Mouse (Mus musculus): ENCODE results near the gene Gm28047.
"Not testable (repeated sequence)": the region's sequence is repeated elsewhere in the genome, so short reads cannot be mapped to it uniquely, and the experiment has no call there.

Gm28047 gene

DNA sequence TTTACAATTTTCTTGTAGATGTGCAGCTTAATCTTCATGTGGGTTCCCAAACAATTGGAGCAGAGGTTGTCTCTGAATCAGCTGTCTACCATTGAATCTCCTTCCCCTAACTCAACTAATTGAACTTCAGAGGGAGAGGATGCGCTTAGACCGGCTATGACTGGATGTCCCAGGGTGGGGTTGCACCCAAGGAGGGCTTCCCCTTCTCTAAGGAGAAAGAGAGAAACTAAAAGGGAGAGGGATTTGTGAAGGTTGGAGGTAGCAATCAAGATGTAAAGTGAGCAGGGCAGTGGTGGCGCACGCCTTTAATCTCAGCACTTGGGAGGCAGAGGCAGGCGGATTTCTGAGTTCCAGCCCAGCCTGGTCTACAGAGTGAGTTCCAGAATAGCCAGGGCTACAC, 5.4 kb downstream of the Gm28047 start:
- DNase-seq = no peak

DNA sequence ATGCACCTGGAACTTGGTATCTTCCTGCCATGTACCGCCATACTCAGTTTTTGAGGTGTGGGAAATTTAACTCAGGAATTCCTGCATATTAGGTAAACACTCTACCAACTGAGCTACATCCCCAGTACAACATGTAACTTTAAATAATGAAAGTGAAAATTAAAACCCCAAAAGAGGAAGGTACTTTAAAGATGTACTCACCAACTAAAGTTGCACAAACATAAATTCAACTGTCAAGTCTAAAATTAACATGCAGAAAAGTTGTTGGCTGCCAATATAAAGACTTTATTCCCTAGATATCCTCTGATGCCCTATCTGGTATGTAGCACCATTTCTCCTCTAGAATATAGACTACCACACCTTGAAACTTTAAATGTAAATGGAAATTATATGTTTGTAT, 7.2 kb downstream of the Gm28047 start:
- no peak for DNase-seq

DNA sequence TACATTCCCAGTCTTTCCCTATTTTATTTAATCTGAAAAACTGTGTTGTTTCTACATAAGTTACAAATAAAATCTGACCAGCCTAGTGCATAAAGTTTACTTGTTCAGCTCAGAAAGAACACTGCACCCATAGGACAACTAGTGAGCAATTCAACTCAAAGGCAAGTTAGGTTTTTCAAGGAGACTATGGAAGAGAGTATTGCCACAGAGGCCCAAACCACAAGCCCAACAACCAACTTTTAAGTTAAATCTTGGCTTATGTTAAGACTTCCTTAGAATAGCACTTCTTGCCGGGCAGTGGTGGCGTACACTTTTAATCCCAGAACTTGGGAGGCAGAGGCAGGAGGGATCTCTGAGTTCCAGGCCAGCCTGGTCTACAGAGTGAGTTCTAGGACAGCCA, 8.7 kb downstream of the Gm28047 start:
- DNase-seq = no peak

DNA sequence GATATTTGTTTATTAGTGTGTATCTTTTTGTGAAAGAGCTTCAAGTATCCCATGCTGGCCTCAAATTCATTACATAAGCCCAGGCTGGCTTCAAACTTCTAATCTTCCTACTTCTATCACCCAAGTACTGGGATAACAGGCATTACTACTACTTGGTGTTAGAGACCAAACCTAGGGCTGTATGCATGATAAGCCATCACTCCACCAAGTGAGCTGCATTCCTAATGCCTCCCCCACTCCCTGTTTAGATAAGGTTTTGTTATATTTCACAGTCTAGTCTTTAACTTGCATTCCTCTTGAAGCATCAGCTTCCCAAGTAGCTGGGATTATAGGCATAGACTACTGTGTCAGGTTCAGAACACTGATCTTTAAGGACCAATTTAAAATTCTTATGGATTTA, 10.6 kb downstream of the Gm28047 start:
- no peak for DNase-seq

DNA sequence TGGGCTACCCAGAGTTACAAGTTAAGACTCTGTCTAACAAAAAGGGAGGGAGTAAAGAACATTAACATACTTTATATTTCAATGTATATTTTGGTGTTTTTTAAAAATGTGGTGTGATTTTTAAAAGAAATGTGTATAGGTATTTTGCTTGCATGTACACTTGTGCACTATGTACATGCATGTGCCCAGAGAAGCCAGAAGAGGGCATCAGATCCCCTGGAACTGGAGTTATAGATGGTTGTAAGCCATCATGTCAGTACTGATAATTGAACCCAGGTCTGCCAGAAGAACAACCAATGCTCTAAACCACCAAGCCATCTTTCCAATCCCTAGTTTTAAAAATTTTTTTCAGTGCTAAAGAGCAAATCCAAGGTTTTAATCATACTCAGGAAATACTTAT, 11.9 kb downstream of the Gm28047 start:
- no peak for DNase-seq

DNA sequence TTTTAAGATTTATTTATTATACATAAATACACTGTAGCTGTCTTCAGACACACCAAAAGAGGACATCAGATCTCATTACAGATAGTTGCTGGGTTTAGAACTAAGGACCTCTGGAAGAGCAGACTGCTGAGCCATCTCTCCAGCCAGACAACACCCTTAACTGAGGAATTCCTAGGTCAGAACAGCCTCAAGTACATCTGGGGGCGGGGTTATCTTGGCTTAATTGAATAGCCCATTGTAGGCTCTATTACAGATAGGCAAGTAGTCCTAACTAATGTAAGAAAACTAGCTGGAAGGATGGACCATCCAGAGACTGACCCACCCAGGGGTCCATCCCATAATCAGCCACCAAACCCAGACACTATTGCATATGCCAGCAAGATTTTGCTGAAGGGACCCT, 16.3 kb downstream of the Gm28047 start:
- DNase-seq = not testable (repeated sequence)

DNA sequence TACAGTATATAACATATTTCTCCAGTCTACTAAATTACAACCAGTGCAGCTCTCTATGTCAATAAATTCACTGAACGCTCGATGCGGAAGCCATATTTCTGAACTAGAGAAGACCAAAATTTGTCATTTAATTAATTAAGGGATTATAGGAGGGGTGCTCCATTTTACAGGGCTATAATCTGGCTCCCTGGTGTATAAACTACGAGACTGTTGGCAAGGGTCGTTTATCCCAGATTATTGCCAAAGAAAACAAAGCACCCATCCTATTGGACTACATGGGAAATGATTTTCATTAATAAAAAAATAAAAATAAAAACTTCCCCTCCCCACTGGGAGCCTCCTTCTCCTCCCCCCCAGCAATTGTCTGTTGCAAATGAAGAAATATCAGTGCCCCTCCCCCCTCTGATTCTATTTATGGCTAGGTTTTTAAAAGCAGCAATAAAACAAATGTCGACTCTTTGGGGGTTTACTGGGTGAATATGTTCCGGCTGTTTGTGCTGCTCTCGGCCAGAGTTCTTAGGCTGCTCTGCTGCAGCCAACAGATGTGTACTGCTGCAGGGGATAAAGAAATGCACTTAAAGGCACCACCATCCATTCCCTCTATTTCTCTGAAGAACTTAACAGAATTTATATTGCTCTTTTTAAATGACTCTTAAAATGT, 30.7 kb downstream of the Gm28047 start:
- no peak for DNase-seq

DNA sequence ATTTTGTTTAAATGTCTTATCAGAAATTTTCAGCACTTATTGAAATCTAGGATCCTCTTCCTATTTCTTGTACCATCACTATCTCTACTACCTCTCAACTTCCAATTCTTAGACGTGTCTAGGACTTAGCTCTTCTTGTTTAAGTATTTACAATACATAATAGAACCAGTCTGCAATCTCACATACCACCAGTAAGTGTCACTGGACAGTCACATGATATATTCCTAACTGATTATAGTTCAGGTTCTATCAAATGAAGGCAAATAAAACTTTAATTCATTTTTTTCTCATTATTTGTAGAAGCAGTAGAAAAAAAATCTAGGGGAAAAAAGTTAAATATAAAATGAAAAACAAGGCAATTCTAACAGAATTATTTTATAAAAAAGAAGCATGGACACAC, 32.2 kb downstream of the Gm28047 start:
- DNase-seq = no peak

DNA sequence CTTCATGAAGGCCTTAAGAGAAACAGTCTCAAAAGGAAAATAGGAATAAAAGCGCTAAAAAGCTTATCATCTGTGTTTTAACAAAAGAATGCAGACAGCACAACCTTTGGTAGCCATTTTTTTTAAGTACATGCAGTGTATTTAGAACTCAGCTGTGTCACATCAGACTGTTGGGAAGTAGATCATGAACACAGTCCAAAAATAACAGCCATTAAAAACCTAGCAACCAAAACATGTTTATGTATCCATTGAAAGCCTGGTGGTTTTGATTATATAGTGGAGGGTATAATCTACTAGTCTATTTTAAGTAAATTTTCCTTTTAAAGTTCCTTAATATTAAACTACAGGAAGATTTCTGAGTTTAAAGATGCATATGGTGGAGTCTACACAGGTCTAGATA, 34.3 kb downstream of the Gm28047 start:
- no peak for DNase-seq

DNA sequence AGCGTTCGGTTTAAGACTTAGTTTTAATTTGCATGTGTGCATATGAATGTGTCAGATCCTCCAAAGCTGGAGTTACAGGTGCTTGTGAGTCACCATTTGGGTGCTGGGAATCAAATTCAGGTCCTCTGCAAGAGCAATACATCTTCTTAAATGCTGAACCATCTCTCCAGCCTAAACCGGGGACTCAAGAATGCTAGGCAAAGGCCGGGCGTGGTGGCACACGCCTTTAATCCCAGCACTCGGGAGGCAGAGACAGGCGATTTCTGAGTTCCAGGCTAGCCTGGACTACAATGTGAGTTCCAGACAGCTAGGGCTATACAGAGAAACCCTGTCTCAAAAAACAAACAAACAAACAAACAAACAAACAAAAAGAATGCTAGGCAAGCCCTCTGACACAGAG, 35.0 kb downstream of the Gm28047 start:
- DNase-seq = no peak

DNA sequence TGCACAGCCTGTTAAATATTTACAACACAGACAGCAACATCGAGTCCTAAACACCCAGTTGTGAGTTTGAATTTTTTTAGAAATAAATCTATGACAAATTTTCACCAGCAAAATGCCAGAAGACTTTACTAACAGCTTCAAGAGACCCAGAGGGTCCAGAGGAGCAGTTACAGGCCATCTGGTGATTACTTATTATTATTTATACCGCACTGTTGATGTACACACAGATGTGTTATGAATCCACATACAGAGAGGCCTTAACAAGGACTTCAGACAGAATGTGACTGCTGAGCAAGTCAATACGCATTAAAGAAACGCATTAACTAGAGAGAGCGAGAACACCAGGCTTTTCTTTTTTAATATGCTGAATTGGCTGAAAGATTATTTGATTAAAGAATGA, 39.4 kb downstream of the Gm28047 start:
- no peak for DNase-seq

DNA sequence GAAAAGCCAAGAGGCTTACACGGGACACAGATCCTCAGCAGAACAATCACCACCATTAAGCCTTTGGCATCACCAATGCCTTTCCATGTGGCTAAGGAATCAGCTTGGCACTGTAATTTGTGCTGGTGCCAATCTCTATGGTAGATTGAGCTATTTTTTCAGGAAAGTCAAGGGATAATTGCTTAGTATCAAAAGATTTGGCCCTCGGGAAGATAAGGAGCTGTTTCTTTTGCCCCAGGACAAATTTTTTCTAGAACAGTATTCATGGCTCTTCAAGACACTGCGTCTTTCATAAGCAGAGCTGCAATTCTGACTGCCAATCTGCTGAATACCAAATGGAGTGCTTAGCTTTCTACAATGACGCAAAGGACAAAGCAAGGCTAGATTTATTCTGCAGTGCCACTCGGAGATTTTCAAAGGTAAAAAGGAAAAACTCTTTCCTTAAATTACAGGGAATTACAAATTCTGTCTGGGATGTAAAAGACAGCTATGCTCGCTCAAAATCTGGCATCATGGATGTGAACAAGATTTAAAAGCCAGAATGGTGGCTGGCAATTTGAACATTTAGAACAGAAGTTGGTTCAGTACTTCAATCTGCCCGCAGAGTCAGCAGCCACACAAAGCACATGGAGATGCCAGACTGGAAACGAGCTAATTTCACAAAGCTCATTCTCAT, 41.0 kb downstream of the Gm28047 start:
- DNase-seq = no peak

DNA sequence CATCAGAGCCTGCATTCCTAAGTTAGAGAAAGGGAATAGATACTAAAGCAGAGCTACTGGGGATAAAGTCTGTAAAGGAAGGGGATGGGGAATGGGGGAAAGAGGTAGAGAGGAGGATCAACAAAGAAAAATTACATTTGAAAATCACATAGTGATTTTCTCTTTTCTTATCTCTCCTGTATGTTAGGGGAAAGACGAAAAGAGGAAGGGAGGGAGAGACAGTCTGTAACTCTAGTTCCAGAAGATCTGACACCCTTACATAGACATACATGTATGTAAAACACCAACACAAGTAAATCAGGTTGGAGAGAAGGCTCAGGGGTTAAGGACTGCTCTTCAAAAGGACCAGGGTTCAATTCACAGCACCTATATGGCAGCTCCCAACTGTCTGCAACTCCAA, 43.7 kb downstream of the Gm28047 start:
- DNase-seq = no peak

DNA sequence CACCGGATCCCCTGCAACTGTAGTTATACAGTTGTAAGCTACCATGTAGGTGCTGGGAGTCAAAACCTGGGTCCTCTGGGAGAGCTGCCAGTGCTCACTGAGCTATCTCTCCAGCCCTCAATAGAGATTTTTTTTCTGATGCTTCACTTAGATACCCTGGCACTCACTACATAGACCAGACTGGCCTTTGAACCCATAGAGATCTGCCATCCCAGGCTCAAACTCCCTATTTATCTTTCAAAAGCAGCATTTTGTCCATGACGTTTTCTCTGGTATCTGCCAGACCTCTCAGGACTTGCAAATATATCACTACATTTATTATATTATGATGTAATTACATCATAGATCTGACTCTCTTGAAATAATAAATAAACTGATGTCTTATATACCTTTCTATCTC, 46.5 kb downstream of the Gm28047 start:
- no peak for DNase-seq

DNA sequence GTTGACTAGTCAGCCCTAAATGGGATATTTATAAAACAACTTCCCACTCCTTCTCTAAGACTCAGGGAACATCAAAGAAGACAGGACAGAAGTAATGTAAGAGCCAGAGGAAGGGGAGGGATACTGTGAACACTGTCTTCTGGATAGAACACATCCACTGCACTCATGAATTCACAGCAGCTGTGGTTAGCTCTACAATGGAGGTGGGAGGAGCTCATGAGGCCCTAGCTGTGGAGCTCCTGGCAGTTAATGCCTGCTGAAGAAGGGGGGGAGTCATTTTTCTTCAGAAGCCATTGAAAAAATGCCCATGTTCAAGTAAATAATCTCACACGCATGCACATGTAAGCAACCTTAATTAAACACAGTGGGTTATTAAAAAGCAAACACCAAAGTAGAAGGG, 47.9 kb downstream of the Gm28047 start:
- no peak for DNase-seq

DNA sequence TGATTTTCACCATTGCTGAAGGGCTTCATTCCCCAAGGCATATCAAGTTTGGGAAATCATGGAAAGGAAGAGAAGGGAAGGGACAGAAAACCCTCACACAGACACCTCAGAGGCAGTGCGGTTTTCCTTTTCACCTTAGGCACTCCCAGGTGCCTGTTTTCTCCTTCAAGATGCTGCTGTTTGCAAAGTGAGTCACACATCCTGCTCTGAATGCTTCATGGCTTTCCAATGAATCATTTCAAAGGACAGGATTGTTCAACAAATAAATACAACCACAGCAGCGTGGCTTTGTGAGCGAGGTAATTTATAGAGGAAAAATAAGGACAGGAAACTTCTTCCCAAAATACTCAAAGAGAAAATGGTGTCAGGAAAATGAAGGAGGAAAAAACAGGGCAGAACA, 52.8 kb downstream of the Gm28047 start:
- DNase-seq = no peak

DNA sequence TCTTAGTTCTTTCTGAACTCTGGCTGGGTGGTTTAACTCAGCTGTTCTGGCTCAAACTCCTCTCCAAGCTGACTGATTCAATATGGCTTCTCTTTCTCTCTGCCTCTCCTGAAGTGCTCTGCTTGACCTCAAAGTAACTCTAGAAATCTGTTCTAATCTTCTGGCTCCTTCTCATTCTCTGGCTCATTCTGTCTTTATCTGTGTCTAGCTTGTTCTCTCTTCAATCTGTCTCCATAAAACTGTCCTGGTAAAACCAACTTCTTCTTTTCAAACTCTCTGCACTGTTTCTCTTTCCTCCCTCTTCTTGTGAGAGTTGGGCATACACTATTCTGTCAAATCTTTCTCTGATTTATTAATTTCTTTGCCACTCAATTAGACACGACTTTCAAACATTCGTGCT, 57.0 kb downstream of the Gm28047 start:
- no peak for DNase-seq

DNA sequence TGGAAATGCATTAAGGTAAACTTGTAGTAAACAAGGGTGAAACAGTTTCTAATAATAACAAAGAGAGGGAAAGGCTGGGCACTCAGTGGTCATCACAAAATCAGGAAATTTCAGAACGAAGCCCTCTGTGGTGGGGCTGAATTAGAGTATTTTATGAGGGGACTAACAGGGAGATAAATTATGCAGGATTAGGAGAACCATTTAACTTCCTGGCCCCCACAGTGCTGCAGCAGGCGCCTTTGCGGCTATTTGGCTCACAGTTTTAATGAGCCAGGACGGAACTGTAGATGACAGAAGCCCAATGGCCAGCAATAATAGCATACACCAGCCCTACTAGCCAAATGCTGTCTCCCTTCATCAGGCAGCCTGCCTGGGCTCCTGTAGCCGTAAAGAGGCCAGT, 61.2 kb downstream of the Gm28047 start:
- DNase-seq = no peak

DNA sequence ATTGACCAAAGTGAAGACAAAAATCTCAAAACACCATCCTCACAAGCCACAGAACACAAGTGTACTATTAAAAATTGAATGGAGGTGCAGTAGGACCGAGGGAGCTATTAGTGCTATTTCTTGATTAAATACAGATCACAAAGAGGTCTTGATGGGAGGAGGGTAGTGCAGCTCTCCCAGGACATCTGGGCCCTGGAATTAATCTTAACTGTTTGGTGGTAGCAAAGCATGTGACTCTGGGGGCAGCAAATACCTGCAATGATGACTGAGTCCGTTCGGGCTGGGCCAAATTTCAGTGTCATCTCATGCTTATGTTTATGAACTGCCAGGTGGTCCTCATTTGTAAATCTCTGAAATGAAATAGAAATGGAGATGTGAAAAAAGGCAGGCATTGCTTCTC, 61.8 kb downstream of the Gm28047 start:
- no peak for DNase-seq

DNA sequence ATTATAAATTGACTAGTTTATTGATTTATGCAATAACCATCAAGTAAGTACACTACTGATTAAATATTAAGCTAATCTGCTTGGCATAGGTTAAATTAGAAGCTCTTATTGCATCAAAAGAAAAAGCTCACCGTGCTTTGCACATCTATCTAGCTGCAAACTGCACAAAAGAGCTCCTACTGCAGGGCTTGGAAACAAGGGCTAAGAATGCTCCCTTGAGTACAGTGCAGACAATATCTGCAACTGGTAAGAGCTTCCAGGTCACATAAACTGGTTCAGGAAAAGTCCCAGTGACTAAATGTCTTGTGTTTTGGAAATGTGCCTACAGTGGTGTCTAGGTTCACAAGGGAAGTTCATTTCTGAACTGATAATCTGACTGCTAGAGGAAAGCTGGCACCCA, 62.4 kb downstream of the Gm28047 start:
- DNase-seq = no peak

DNA sequence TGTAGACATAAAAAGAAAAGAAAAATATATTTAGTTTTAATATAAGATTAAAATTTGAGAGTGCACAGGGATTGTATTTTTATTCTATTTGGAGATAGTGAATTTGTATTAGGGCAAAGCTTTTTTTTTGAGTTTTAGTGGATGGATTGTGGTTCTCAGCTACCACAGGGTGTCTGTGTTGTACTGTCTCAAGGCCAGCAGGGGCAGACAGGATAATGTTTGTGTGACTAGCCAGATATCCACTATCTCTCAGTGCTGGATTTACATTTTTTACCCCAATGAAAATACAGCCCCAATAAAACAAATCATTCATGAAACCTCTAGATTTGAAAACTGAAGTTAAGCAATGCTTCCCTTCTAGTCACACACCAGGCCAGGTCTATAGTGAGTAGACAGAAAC, 67.3 kb downstream of the Gm28047 start:
- no peak for DNase-seq

DNA sequence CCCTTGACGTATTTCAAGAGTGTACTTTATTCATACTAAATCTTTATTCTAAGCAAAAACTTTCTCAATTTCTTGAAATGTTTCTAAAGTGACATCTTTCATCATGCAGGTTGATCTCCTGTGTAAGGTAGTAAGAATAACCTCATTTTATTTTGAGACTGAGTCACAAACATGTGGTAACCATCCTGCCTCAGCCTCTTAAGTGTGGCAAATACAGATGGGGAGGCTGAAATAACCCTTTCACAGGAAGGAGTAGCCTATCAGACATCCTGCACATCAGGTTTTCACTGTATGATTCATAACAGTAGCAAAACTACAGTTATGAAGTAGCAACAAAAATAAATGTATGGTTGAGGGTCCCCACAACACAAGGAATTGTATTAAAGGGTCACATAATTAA, 69.3 kb downstream of the Gm28047 start:
- DNase-seq = no peak

DNA sequence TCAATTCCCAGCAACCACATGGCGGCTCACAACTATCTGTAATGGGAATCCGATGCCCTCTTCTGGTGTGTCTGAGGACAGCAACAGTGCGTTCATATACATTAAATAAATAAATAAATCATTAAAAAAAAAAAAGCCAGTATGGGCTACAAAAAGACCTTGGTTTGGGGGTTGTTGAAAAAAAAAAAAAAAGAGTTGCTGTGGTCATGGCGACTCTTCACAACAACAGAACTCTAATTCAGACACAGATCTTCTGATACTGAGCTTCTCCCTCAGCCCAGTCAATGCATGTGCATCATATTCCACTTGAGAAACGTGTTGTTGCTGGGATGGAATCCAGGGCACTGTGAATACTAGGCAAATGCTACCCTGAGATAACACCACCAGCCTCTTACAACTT, 72.3 kb downstream of the Gm28047 start:
- no peak for DNase-seq

DNA sequence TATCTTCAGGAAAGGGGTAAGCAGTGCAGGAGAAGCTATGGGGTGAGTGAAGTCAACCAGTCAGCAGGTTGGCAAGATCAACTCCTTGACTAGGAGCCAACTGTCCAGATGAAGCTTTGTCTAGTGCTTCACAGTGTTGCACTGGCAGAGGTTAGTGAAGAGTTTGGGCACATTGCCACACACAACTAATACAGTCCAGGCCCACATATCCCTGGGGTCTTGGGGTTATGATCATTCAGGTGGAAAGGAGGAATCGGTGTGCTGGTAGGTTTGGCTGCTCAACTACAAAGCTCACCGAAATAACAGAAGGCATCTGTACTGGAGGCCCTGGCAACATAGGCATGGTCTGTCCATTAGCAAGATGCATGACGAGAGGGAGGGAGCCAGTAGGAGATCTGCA, 77.4 kb downstream of the Gm28047 start:
- no peak for DNase-seq
